Mouse (Mus musculus): ENCODE measurements around the gene Fam207a. TPM values are rescaled to one million over a fixed set of nuclear protein-coding genes. Genes with fewer than 3 reads are reported as not detected.

Fam207a gene
- total RNA-seq, 4 experiments from 2014 or later, result 8.0 to 12.4 (median 9.1) TPM

DNA sequence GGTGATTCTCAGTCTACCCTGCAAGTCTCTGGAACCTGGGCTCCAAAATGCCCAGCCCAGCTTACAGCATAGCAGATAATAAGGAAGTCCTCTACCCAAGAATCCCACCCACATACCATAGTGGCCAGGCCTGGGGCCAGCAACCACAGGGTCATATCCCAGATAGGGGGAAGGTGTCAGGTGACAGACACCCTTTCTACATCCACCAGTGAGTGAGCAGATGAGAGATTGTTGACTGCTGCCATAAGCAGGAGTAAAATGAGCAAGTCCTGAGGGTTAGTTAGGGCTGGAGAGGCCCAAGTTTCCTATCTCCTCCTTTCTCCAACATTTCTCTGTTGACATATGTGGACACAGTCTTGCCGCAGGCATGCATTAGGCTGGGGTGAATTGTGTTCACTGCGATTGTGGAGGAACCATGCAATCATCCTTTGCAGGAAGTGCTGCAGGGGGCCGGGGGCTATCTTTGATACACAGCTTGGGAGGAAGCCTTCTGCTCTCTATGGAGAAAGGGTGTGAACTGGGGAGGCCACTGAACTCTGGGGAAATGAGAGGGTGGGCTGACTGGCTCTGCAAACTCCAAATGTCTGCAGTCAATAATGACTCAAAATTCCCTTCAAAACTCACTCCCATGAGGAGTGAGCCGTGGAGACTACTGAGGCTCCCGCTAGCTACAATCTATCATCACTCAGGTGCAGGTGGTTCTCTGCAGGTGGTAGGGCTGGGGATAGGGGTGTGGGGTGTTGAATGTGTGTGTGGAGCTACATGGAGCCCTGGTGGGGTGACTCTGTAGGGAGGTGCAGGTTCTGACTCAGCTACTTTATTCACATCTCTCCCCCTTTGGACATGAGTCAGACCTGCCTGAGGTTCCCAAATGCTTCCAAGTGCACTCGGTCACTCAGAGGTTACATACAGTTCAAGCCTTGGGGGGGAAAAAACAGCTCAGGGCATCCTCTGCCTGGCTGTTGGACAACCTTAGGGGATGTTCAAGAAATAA lies 15.7 kb upstream of the Fam207a start:
- DNase-seq (ENCODE audit: low spot score), result no peak

DNA sequence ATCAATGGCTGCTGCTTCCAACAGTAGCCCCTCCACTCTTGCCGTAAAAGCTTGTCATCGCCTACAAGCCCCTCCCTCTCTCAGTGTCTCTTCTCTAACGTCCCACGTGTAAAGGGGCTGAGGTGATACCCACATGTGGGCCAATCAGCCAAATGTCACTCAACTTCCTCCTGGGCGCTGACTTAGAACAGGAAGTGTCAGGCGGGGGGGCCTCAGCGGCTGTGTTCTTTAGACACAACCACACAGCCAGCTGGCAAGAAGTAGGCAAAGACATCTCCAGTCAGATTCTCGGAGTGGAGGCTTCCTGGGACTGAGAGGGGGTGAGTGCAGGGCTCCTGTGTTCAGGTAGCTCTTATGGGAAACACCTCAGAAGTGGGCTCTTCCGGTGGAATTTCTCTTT lies 14.6 kb upstream of the Fam207a start, which contains the start of gene Itgb2:
TSS of gene Itgb2 (plus strand) at position 113 of the 400 bp plus-strand sequence.
- no peak for DNase-seq (ENCODE audit: low spot score)

DNA sequence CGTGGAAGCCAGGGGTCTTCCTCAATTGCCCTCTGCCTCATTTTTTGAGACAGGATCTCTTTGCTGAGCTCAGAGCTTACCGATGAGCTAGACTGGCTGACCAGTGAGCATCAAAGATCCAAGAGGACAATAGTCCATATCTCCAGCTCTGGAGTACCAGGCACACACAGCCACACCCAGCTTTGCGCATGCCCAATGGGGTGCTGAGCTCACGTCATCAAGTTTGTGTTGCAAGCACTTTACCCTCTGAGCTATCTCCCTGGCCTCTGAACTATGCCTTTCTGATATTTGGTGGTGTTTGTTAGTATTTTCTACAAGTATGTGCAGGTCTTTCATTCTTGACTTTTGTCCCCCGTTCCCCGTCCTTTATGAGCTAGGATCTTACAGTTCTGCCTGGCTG lies 13.0 kb upstream of the Fam207a start:
- DNase-seq (ENCODE audit: low spot score), result no peak

DNA sequence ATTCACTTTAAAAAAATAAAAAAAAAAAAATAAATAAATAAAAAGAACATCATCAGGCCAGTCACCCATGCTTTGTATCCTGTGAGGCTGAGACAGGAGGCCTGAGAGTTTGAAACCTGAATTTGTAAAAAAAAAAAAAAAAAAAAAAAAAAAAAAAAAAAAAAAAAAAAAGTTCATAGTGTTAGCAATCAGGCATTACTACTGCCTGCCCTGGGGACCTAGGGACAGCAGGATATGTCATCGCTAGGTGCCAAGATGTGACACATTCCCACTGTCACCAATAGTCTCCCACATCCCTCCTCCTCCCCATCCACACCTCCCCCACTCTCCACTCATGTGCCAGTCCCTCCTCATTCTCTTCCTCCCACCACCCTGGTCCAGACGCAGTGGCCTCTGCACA lies 10.9 kb upstream of the Fam207a start:
- DNase-seq (ENCODE audit: low spot score), result no peak

DNA sequence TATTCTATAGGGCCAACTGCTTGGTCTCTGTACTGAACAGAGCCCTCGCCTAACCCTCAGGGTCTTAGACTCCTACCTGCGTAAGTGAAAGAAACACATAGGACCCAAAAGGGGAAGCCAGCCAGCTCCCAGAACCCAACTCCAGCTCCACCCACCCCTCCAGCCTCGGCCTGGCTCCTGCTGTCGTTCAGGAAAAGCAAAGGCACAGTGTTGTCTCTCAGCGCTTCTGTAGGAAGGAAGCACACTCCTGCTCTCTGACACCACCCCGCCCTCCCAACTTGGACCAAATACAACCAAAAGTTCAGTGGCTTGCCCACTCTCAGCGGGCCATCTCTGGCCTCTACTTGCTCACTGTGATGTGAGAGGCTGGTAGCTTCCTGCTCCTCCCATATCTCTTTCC lies 7.7 kb upstream of the Fam207a start:
- no peak for DNase-seq (ENCODE audit: low spot score)

DNA sequence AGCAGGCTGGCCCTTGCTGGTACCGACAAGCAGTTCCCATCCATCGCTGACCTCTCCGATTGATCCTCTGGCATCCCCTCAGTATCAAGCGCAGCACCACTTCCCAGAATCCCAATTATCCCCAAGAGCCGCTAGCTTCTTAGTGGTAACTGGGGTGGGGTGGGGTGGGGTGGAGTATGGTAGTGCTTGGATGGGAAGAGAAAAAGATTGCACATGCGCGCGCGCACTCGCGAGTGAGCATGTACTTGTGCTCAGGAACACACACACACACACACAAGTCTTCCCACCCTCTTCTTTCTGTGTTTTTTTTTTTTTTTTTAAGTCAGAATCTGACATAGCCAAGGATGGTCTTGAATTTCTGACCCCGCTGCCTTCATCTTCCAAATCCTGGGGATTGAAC lies 7.2 kb upstream of the Fam207a start:
- no peak for DNase-seq (ENCODE audit: low spot score)

DNA sequence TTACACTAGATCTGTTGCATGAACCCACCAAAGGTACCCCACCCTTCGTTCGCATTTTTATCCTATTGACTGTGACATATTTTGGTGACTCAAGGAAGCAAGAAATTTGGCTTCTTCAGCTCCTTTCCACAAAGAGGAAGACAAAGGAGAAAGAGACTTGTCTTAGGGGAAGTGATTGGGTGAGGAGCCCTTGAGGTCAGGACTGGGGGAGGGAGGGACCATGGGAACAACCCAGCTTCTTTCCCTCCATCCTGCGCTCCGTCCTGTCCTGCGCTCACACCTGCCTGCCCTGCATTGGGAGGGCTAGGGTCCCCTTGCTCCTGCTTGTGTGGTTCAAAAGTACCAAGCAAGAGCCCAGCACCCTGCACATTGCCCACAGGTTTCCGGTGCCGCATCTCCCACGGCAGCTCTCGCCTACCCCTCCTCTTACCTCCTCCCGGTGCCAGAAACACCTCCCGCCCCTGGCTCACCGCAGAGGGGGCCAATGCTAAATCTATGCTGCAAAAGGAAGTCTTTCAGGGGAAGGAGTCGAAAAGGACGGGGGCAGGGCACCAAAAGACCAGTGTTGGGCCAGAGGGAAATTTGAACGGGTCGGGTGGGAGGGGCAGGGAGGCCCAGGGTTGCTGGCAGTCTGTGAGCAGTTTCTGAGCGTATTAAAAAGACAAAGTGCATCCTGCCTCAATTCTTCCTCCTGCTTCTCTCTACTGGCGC lies 6.6 kb upstream of the Fam207a start:
- no peak for DNase-seq (ENCODE audit: low spot score)

DNA sequence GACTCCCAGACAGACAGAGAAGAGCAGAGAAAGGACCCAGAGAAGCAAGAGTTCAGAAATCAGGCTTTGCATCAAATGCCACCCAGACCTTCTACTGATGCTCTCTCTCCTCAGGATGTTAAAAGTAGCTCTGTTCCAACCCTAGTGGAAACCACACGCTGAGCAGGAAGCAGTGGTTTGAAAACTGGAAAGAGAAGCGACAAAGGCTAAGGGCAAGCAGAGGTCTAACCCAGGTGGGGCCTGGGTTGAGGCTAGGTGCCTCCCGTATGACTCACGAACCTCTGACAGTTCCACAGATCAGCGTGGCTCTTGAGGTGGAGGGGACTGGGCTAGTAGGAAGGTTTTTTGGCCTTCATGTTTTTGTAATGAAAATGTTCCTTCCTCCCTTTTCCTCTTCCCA lies 4.9 kb upstream of the Fam207a start:
- no peak for DNase-seq (ENCODE audit: low spot score)

DNA sequence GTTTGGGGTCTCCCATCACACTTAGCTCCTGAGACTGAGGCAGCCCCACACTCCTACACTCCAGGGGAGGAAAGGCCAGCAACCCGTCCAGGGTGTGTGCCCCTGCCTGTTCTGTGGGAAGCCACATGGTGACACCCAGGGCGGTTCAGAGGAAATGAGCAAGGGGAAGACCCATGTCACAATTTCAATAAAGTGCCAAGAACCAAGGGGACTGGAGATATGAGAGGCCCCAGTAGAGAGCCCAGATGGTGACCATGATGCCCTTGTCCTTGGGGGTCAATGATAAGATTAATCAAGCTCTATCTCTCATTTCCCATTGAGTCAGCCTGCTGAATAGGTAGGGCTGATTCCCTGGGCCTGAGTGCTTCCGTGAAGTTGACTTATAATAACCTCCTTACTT lies 3.6 kb upstream of the Fam207a start:
- no peak for DNase-seq (ENCODE audit: low spot score)

DNA sequence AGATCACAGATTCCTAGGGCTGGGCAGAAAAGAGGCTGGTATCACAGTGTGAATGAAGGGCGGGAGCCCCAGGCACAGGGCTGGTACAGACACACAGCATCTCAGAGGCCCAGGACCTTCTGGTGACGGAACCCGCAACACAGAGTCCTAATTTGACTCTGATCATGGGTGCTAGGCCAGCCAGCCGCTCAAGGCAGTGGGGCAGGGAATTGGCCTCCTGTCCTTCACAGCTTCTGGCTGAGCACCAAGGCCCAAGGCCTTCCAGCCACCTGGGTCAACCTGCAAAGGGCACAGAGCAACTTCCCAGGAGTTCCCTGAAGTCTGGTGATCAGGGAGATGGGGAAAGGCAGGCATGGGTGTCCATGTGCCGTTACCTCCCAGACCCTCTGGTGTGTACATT lies 2.2 kb upstream of the Fam207a start:
- DNase-seq (ENCODE audit: low spot score), result no peak

DNA sequence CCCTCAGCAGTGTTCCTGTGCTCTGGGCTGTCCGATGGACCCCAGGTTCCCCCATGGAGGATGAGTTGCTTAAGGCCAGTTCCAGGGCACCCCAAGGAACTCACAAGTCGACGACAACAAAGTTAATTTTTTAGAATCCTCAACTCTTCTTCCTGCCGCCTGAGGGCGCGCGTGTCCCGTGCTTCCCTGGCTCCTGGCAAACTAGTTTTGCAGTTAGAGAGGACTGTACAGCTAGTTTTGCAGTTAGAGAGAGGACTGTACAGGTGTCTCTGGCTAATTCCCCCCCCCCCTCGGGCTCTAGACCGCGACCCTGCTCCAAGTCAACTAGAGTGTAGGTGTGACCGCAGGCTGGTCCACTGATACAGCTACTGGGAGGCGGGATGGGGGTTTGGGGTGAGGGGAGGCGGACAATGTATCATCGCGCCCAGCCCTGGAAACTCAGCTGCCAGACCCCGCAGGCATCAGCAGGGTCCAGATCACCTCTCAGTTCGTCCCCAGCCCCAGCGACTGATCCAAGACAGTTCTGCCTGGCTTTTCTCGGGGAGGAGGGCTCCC lies 1.6 kb upstream of the Fam207a start:
- DNase-seq (ENCODE audit: low spot score), result peak; percentile 57

DNA sequence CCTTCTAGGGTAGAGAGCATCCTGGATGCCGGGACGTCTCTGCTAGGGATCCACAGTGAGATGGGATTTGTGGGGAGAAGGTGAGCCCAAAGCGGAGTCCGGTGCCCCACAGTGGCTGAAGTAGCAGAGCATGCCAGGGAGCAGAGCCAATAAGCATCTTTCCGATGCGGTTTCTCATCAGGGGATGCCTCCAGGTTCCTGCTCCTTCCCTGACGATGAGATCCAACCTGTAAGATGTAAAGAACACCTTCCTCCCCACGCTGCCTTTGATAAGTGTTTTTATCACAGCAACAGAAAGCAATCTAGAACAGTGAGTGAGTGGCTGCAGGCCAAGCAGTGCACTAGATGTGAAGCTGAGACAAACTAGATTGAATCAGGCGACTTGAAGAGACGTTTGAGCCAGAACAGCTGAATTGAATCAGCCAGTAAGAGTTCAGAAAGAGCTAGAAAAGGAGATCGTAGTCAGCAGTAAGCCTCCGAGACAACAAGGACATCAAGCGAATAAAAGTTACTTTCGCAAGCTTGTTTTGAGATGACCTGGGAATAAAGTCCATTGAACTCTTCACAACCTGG lies 880 bp upstream of the Fam207a start:
- DNase-seq (ENCODE audit: low spot score), result no peak

DNA sequence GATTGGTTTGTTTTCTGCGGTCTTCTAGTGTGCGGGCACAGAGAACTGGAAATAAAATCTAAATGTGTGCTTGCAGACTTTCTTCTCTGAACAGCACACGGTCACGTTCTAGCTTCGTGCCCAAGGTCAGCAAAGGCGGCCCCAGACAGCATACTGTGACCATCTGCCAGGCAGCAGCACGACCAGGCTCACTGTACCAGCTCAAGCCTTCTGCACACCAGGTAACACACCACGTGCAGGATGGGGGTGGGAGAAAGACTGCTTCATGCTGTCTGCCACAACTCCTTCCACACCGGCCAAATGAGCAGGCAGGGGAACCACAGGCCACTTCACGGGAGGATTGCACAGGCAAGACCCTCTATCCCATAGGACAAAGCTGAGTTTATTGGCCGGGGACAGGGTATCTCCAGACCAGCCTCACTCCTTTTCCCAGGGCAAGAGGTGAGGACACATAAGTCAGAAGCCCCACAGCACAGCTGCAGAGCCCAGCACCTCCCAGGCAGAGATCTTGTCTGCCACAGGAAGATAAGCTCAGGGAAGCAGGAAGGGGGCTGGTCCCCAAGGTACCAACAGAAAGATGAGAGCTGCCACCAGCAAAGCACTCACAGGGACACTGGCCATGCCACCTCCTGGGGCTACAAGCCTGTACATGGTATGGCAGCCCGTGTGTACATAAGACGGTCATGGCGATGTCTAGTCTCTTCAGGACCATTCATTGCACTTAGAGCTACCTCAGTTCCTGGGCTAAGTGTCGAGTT lies 5.2 kb downstream of the Fam207a start:
- no peak for DNase-seq (ENCODE audit: low spot score)

DNA sequence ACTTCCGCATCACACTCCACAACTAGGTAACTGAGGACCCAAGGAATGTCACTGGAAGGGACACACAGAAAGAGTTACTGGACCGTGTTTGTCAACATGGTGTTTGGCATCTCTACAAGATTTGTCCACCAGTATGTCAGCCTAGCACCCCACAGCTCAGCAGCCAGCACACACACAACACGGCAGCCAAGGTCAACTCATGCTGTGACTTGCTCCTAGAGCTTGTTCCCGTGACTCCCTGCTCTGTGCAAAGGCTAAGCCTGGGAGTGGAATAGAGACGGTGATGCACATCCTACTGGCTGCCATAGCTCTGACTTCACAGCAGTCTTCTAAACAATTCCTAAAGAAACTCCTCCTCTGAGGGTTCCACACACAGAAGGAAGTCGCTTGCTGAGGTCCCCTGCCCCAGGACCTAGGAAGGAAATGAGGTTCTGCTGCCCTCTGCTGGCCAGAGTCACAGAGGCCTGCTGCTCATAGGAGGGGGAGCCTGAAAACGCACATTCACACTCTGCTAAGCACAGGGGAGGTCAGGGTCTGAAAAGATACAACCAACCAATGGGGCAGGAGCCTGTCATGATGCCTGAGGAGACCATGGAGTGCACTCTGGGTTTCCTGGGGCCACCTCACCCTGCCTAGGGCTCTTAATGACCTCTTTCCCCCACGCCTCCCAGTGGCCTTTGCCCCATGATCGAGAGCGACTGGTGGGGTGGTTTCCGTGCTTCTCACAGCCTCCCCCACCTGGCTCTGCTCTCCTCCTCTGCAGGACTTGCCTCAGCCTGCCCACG lies 6.0 kb downstream of the Fam207a start:
- DNase-seq (ENCODE audit: low spot score), result peak; percentile 92

DNA sequence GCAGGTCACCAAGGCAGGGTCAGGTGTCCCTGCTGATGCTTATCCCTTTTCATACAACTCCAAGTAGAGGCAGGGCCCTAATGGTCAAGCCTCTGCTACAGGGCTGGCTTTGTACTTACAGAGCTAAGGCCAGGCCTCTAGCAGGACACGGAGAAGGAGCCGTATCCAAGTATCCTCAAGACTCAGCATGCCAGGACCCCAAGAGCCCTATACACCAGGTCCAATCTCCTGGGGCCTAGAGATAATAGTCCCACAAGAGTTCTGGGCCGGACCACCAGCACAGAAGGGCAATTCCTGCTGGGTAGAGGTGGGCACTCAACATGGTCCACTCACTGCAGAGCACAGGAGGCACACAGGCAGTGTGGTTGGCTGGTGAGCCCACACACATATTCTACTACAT lies 6.8 kb downstream of the Fam207a start:
- DNase-seq (ENCODE audit: low spot score), result no peak

DNA sequence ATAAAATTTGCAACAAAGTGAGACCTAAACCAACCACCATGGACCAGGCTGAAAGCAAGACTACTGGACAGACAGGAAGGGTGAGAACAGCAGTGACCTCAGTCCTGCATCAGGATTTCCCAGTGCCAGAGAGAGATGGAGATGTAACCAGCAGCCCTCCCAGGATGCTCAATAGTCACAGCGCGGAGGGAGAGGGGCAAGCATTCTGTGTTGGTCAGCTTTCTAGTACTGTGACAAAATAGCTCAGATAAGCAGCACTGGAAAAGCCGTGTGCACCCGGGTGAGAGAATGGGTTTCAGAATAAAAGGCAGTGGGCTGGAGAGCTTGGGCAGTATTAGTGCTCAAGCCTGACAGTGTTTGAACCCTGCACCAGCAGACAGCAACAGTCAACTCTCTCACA lies 7.8 kb downstream of the Fam207a start:
- DNase-seq (ENCODE audit: low spot score), result no peak

DNA sequence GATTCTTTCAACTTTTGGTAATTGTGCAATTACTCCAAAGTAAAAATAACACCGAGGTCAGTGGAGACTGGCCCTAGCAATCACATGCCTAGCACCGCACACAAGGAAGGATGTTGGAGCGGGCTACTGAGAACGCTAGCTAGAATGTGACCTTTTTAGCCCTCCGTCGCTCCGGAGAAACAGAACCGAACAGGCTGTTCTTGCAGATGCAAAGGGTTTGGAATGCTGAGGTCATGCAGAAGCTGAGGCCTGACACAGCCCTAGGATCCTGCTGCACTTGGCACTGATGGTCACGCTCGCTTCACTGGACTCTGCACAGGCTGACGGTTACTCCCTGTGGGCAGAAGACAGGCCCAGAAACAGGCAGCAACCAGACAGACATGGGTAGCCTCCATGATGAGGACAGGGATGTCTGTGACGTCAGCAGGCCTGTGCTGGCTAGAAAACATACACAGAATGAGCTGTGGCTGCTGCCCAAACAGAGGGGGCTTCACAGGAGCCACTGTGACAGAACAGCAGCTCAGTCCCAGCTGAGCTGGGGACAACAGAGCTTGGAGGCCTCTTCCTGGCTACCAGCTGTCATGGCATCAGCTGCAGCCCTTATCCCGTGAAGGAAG lies 8.5 kb downstream of the Fam207a start:
- peak; percentile 73 for DNase-seq (ENCODE audit: low spot score)

DNA sequence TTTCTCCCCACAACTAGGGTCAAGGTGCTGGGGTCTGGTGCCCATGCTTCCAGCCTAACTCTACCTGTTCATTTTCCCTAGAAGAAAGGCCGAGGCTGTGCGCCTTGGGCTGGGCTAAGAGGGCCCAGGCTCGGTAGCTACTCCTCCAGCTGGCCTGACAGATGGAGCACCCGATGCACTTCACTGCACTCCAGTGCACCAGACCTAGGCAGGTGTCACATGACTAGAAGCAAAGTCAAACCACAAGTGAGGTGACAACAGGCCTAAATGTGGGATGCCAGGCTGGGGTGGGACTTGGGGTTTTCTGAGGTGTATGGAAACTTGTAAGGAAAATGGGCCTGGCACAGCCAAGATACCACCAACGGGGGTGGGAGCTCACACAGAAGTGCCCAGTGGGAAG lies 9.1 kb downstream of the Fam207a start:
- no peak for DNase-seq (ENCODE audit: low spot score)

DNA sequence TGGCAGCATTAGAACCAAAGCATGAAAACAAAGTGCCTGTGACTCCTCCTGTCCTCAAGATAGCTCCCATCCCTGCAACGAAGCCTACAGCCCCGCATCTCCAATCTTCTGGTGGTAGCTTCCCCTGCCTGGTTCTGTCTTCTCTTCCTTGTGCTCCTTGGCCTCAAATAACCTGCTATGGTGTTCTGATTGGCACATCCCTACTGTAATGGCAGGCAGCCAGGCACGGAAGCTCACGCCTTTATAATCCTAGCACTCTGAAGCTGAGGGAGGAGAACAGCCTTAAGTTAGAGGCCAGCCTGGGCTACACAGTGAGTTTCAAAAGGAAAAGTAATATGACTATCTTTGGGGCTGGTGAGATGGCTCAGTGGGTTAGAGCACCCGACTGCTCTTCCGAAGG lies 11.4 kb downstream of the Fam207a start:
- no peak for DNase-seq (ENCODE audit: low spot score)
